Mouse (Mus musculus): ENCODE data around the gene Ctsl.

DNA sequence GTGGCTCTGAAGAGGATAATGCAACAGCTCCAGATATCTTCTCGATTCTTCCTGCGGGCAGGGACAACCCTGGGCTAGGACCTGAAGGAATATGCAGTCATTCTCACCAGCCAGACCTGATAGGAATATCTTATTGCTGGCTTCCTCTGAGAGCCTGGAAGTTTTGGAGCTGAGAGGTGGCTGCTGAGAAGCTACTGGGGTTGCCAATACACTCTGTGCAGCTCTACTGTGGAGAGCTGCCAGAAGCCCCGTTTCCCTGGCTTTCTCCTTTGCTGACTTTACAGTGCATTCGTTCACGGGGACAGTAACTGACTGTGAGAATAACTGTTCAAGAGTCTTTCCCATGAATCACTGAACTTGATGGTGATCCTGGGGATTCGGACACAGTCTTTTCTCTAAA is 34.9 kb upstream of the Ctsl start:
- TF ChIP-seq CTCF (IDR thresholded peaks at IDR 0.05) (no peak), EP300 (IDR thresholded peaks at IDR 0.05) (no peak)

All from lung, postnatal 0 days (tissue).